Mouse (Mus musculus): ENCODE measurements around the gene Eif2b1. TPM values are rescaled to one million over a fixed set of nuclear protein-coding genes. Genes with fewer than 3 reads are reported as not detected.

Eif2b1 gene
- total and polyA plus RNA-seq, 3 experiments = 10.3 to 72.5 (median 46.8) TPM

- peaks cover 13% of the 10 kb centered on the region for H3K4me1 ChIP-seq (ENCODE audit: insufficient read depth, low read depth, low read length)
- ATAC-seq (ENCODE audit: extremely low read depth, insufficient number of reproducible peaks, low FRiP score, poor library complexity, severe bottlenecking) (no peak), DNase-seq (ENCODE audit: low spot score) (no peak)
- TF ChIP-seq GATA2 (IDR thresholded peaks at IDR 0.05; ENCODE audit: borderline replicate concordance, low read depth, low read length) = no peak
- TF ChIP-seq POLR2AphosphoS5 (IDR thresholded peaks at IDR 0.05; ENCODE audit: insufficient replicate concordance, low read depth, low read length) = no peak
- no peak for TF ChIP-seq TAL1 (conservative IDR thresholded peaks at IDR 0.05; ENCODE audit: low read depth, low read length)
- no peak for TF ChIP-seq CTCF (IDR thresholded peaks at IDR 0.05; ENCODE audit: low read depth, low read length)
- TF ChIP-seq GATA1 (IDR thresholded peaks at IDR 0.05; ENCODE audit: borderline replicate concordance, low read length) = no peak
- peaks cover 34% of the 10 kb centered on the region for H3K27me3 ChIP-seq (ENCODE audit: insufficient read depth, low read length)
- H3K9me3 ChIP-seq (replicated peaks) = no peaks in the 10 kb centered on the region
- H3K36me3 ChIP-seq (replicated peaks) = no peaks in the 10 kb centered on the region
- H3K4me3 ChIP-seq (ENCODE audit: low read depth, low read length) = no peak overlapping the region
Observed at GRCm38 (mm10) chr5:124524943-124525342, 54.0 kb downstream of the Eif2b1 start.

- no peaks in the 10 kb centered on the region for H3K9me3 ChIP-seq (replicated peaks)
- ATAC-seq (ENCODE audit: extremely low read depth, insufficient number of reproducible peaks, low FRiP score, poor library complexity, severe bottlenecking) (no peak), DNase-seq (ENCODE audit: low spot score) (no peak)
- peaks cover 10% of the 10 kb centered on the region for H3K4me1 ChIP-seq (ENCODE audit: insufficient read depth, low read depth, low read length)
- no peak overlapping the region for H3K4me3 ChIP-seq (ENCODE audit: low read depth, low read length)
- no peaks in the 10 kb centered on the region for H3K36me3 ChIP-seq (replicated peaks)
- TF ChIP-seq GATA2 (IDR thresholded peaks at IDR 0.05; ENCODE audit: borderline replicate concordance, low read depth, low read length) = no peak
- TF ChIP-seq CTCF (IDR thresholded peaks at IDR 0.05; ENCODE audit: low read depth, low read length) = no peak
- no peak for TF ChIP-seq GATA1 (IDR thresholded peaks at IDR 0.05; ENCODE audit: borderline replicate concordance, low read length)
- no peak for TF ChIP-seq POLR2AphosphoS5 (IDR thresholded peaks at IDR 0.05; ENCODE audit: insufficient replicate concordance, low read depth, low read length)
- TF ChIP-seq TAL1 (conservative IDR thresholded peaks at IDR 0.05; ENCODE audit: low read depth, low read length) = no peak
- peaks cover 30% of the 10 kb centered on the region for H3K27me3 ChIP-seq (ENCODE audit: insufficient read depth, low read length)
Observed at GRCm38 (mm10) chr5:124523032-124523431, 55.9 kb downstream of the Eif2b1 start.

GRCm38 (mm10) chr5:124521588-124521987 is 57.3 kb downstream of the Eif2b1 start:
- Histone ChIP-seq H3K4me1 (ENCODE audit: insufficient read depth, low read depth, low read length) (peaks cover 10% of the 10 kb centered on the region), H3K27me3 (ENCODE audit: insufficient read depth, low read length) (peaks cover 29% of the 10 kb centered on the region), H3K9me3 (replicated peaks) (0 out of 2 replicates have a peak, but pooled peaks cover 3% of the 10 kb centered on the region), H3K4me3 (ENCODE audit: low read depth, low read length) (no peak overlapping the region), H3K36me3 (replicated peaks) (no peaks in the 10 kb centered on the region)
- ATAC-seq (ENCODE audit: extremely low read depth, insufficient number of reproducible peaks, low FRiP score, poor library complexity, severe bottlenecking) = no peak
- TF ChIP-seq TAL1 (conservative IDR thresholded peaks at IDR 0.05; ENCODE audit: low read depth, low read length) = no peak
- TF ChIP-seq CTCF (IDR thresholded peaks at IDR 0.05; ENCODE audit: low read depth, low read length) = no peak
- no peak for TF ChIP-seq GATA2 (IDR thresholded peaks at IDR 0.05; ENCODE audit: borderline replicate concordance, low read depth, low read length)
- TF ChIP-seq GATA1 (IDR thresholded peaks at IDR 0.05; ENCODE audit: borderline replicate concordance, low read length) = no peak
- no peak for TF ChIP-seq POLR2AphosphoS5 (IDR thresholded peaks at IDR 0.05; ENCODE audit: insufficient replicate concordance, low read depth, low read length)
- DNase-seq (ENCODE audit: low spot score) = no peak

Other genes starting within 250 kb of the Eif2b1 start
- gene Cdk2ap1, start 216.0 kb downstream of the Eif2b1 start, total RNA-seq (2014; fragmentation: Nextera tagmentation) = 183 and 193 TPM in 2 replicates
- 150 and 200 TPM in 2 replicates for gene Cdk2ap1, start 216.0 kb downstream of the Eif2b1 start, total RNA-seq (2017)
- 145 and 163 TPM in 2 replicates for gene Cdk2ap1, start 216.0 kb downstream of the Eif2b1 start, polyA plus RNA-seq (2012)
- gene Sbno1, start 153.1 kb downstream of the Eif2b1 start, total RNA-seq (2014; fragmentation: Nextera tagmentation) = 260 and 302 TPM in 2 replicates
- 181 and 221 TPM in 2 replicates for gene Sbno1, start 153.1 kb downstream of the Eif2b1 start, total RNA-seq (2017)
- gene Sbno1, start 153.1 kb downstream of the Eif2b1 start, polyA plus RNA-seq (2012) = 23.1 and 29.5 TPM in 2 replicates
- 504 and 585 TPM in 2 replicates for gene Kmt5a, start 139.2 kb downstream of the Eif2b1 start, total RNA-seq (2014; fragmentation: Nextera tagmentation)
- 85.1 and 91.8 TPM in 2 replicates for gene Kmt5a, start 139.2 kb downstream of the Eif2b1 start, total RNA-seq (2017)
- gene Kmt5a, start 139.2 kb downstream of the Eif2b1 start, polyA plus RNA-seq (2012) = 293 and 320 TPM in 2 replicates
- gene Rilpl2, start 100.8 kb downstream of the Eif2b1 start, total RNA-seq (2014; fragmentation: Nextera tagmentation) = 7.8 and 10.5 TPM in 2 replicates
- 17.3 and 21.4 TPM in 2 replicates for gene Rilpl2, start 100.8 kb downstream of the Eif2b1 start, total RNA-seq (2017)
- gene Rilpl2, start 100.8 kb downstream of the Eif2b1 start, polyA plus RNA-seq (2012) = 28.3 and 30.3 TPM in 2 replicates
- gene Snrnp35, start 96.0 kb downstream of the Eif2b1 start, total RNA-seq (2014; fragmentation: Nextera tagmentation) = 8.1 and 10.2 TPM in 2 replicates
- gene Snrnp35, start 96.0 kb downstream of the Eif2b1 start, total RNA-seq (2017) = 9.8 and 10.1 TPM in 2 replicates
- 24.4 and 26.6 TPM in 2 replicates for gene Snrnp35, start 96.0 kb downstream of the Eif2b1 start, polyA plus RNA-seq (2012)
- 0.38 TPM in 1 of 2 replicates, not detected in the other for gene Rilpl1, start 47.7 kb downstream of the Eif2b1 start, total RNA-seq (2014; fragmentation: Nextera tagmentation)
- 0.98 and 0.99 TPM in 2 replicates for gene Rilpl1, start 47.7 kb downstream of the Eif2b1 start, total RNA-seq (2017)
- gene Rilpl1, start 47.7 kb downstream of the Eif2b1 start, polyA plus RNA-seq (2012) = 0.41 and 0.52 TPM in 2 replicates
- 548 and 656 TPM in 2 replicates for gene Tmed2, start 38.4 kb downstream of the Eif2b1 start, total RNA-seq (2014; fragmentation: Nextera tagmentation)
- gene Tmed2, start 38.4 kb downstream of the Eif2b1 start, total RNA-seq (2017) = 369 and 478 TPM in 2 replicates
- gene Tmed2, start 38.4 kb downstream of the Eif2b1 start, polyA plus RNA-seq (2012) = 114 and 167 TPM in 2 replicates
- gene Ddx55, start 26.3 kb downstream of the Eif2b1 start, total RNA-seq (2014; fragmentation: Nextera tagmentation) = 25.6 and 26.0 TPM in 2 replicates
- 21.7 and 21.8 TPM in 2 replicates for gene Ddx55, start 26.3 kb downstream of the Eif2b1 start, total RNA-seq (2017)
- gene Ddx55, start 26.3 kb downstream of the Eif2b1 start, polyA plus RNA-seq (2012) = 17.5 and 23.1 TPM in 2 replicates
- gene Gtf2h3, start within 50 bp of the Eif2b1 start, total RNA-seq (2014; fragmentation: Nextera tagmentation) = 88.9 and 122 TPM in 2 replicates
- gene Gtf2h3, start within 50 bp of the Eif2b1 start, total RNA-seq (2017) = 64.6 and 78.6 TPM in 2 replicates
- gene Gtf2h3, start within 50 bp of the Eif2b1 start, polyA plus RNA-seq (2012) = 4.1 and 8.2 TPM in 2 replicates
- 22.2 and 23.9 TPM in 2 replicates for gene Atp6v0a2, start 49.4 kb upstream of the Eif2b1 start, total RNA-seq (2014; fragmentation: Nextera tagmentation)
- gene Atp6v0a2, start 49.4 kb upstream of the Eif2b1 start, total RNA-seq (2017) = 21.1 and 22.2 TPM in 2 replicates
- gene Atp6v0a2, start 49.4 kb upstream of the Eif2b1 start, polyA plus RNA-seq (2012) = 7.5 and 7.8 TPM in 2 replicates
- not detected in 2 replicates for gene Dnah10, start 146.0 kb upstream of the Eif2b1 start, total RNA-seq (2014; fragmentation: Nextera tagmentation)
- gene Dnah10, start 146.0 kb upstream of the Eif2b1 start, total RNA-seq (2017) = 0.22 and 0.29 TPM in 2 replicates
- gene Dnah10, start 146.0 kb upstream of the Eif2b1 start, polyA plus RNA-seq (2012) = not detected in 2 replicates

Data from G1E (cell line).